Mouse (Mus musculus): ENCODE measurements at regions not wholly inside any gene's neighbourhood (a gene's known extent, or its start where the extent isn't known, plus 50 kb on each side); places are given as distances from the start of the nearest gene placed in this dataset.

DNA sequence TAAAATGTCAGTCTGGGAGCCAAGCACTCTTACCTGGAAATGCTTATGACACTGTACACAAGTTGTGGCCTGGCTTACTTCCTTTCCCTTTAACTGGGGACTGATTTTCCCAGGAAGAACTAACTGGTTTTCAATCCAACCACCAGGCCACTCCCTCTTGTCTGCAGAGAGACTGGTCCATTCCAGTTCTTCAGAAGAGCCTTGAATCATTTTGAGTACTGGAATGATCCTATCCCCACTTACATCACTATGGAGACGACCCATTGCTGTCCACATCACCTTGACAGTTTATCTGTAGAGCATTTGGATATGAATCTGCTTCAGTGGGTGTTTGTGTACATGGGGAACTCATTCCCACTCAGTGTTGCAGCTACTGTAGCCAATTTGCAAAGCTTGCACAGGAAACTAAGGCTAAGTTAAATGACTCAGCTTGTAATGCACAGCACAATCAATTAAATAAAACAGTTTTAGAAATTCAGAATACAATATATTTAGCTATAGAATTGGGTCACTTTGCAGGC lies 121.7 kb upstream of the Prep start:
- no peak for DNase-seq (ENCODE audit: low spot score)

GRCm38 (mm10) chr10:44939403-44939802 lies 127.6 kb upstream of the Prep start:
- no peak for DNase-seq (ENCODE audit: low spot score)

- DNase-seq (ENCODE audit: low spot score) = no peak
Observed at GRCm38 (mm10) chr10:44936976-44937500, 130.0 kb upstream of the Prep start.

DNA sequence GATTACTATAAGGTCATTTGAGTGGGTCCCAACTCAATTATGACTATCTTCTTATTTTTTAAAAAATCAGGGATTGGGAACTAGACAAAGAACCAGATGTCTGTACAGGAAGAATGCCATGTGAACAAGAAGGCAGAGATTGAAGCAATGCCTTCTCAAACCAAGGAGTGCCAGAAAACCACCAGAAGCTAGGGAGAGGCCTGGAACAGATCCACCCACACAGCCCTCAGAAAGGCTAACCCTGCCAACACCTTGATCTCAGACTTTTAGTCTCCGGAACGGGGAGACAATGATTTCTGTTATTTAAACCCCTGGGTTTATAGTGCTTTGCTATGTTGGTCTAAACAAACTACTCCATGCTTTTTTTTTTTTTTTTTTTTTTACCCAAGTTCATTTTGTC lies 136.2 kb upstream of the Prep start:
- no peak for DNase-seq (ENCODE audit: low spot score)

- no peak for DNase-seq (ENCODE audit: low spot score)
Observed at GRCm38 (mm10) chr10:44913751-44914388, 153.1 kb upstream of the Prep start.

GRCm38 (mm10) chr10:44904520-44904919 lies 162.5 kb upstream of the Prep start:
- no peak for DNase-seq (ENCODE audit: low spot score)

DNA sequence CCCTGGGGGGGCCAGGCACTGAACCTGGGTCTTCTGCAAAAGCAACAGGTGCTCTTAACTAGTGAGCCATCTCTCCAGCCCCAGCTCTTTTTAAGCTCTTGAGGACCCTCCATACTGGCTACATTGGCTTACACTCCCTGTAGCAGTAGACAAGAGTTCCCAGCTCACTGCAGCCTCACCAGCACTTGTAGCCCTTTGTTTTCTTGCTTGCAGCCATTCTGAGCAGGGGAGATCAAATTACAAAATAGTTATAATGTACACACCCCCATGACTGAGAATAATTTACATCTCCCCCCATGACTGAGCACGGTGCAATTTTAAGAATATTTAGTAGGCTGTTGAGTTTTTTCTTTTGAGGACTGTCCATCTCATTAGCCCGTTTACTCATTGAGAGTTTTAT lies 165.8 kb upstream of the Prep start:
- DNase-seq (ENCODE audit: low spot score) = no peak

DNA sequence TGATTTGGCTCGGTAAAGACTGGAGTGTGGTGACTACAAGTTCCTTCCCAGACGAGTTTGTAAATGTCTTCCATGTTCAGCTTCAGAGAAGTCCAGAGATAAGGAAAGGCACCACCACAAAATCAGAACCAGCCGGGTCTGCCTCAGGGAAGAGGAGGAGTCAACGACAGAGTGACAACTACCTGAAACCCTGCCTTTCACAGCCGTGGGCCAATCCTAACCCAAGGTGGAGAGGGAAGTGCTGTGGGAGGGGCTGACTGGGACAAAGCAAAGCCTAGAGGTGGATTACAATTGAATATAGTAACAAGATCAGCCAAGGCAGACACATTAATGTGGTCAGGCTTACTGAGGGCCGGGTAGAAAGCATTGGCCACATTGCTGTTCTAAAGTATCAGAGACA lies 174.9 kb upstream of the Prep start:
- no peak for DNase-seq (ENCODE audit: low spot score)

GRCm38 (mm10) chr10:44887081-44887683 lies 179.8 kb upstream of the Prep start:
- DNase-seq (ENCODE audit: low spot score) = no peak

- DNase-seq (ENCODE audit: low spot score) = no peak
Observed at GRCm38 (mm10) chr10:44881967-44882366, 185.0 kb upstream of the Prep start.

DNA sequence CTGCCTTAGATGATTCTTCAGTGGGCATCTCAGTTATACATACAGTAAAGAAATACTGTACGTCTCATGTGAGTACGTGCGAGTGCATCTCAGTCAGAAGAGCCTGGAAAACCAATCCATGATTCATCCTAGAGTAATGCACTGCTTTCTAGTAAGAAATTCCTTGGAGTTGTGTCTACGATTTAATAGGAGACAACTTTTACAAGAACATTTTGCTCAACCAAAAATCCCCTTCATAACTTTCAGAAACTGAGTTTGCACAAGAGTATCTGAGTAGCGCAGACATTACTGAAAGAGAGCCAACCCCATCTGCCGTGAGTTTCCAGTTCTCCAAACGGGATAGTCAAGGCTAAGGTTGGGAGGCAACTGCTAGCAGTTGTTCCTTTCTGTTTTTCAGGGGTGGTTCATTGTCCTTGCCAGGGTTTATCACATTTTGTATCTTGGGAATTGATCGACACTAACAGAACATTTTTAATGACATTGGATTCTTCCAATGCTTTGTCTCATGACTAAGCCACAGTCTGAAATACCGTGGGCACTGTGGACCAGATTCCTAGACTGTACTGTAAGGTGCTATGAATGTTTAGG lies 189.8 kb upstream of the Prep start:
- no peak for DNase-seq (ENCODE audit: low spot score)

DNA sequence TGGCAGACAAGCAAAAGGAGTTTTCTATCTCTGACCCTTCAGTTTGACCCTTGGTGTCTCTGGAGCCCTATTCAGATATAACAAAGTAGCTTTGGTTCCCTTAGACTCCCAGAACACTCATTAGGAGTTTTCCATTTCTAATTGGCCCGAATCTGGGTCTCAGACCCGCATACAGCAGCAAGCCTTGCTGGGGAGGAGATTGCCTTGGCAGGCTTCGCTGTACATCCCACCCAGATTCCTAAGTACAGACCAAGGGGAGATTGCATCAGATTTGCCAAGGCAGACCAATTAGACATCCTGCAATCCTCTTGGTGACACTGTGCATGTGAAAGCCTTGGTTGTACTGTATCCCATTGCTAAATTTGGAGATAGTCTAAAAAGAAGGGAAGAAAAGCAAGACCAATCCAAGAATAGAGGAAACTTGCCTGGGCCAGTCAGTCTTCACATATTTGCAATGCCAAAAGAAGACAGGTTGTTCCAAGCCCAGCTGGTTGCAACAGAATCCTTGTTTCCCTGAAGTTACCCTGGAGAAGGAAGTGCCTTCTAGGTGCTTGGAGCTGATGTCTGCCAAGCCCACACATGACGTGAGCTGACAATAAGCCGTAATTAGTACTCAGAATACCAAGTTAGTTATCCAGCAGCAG lies 193.2 kb upstream of the Prep start:
- DNase-seq (ENCODE audit: low spot score) = no peak

DNA sequence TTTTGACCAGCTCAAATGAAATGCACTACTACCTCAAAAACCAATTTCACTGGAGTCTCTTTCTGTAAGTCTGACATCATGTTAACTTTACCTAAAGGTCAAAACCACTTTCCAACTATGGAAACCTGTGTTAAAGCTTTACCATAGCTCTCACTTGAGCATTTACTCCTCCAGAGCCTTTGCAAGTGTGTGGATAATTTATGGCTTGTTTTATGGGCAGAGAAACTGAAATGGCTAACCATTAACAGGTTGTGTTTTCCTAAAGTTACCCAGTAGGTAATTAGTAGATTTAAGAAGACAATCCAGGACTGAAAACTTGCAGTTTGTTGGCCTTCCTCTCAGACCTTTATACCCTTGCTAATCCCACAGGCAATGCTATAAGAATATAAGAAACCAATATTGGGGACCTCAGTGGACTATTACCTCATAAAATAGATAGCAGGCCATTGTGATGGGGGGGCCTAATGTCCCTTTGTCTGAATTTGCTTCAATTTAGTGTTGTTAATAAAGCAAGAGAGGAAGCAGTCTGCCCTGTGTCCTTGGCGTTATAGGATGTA lies 202.7 kb upstream of the Prep start:
- DNase-seq (ENCODE audit: low spot score) = no peak

GRCm38 (mm10) chr10:44862360-44862674 lies 204.7 kb upstream of the Prep start:
- no peak for DNase-seq (ENCODE audit: low spot score)

DNA sequence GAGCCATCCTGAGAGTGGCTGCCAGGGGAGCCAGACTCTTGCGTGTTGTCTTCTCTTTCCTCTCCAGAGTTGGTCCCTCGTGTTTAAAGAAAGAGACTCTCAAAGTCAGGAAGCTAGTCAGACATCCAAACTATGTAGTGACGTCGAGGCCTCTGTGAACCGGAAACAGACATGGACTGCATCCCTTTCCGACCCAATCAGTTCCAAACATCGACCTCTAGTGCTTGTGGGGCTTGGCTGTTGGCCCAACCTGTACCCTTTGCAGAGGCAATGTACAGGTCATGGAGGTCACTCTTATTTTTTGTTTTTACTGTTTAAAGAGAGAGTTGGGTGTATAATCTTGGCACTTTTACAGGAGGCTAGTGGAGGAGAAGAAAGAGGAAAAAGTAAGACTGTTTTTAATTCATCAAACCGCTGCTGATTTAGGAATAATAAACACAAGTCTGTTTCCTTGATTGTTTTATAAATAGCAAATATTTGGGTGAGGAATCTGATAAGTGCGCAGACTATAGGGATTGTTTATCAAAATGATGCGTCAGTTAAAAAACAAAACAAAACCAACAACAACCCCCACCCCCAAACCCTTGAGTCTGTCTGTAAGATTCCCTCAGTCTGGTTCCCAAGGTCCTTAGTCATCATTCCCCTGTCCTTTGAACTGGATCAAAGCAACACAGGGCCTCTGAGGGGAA lies 205.2 kb upstream of the Prep start:
- DNase-seq (ENCODE audit: low spot score) = peak; percentile 72

- no peak for DNase-seq (ENCODE audit: low spot score)
Observed at GRCm38 (mm10) chr10:44857444-44857843, 209.6 kb upstream of the Prep start.

- no peak for DNase-seq (ENCODE audit: low spot score)
Observed at GRCm38 (mm10) chr10:44854109-44854508, 212.9 kb upstream of the Prep start.

DNA sequence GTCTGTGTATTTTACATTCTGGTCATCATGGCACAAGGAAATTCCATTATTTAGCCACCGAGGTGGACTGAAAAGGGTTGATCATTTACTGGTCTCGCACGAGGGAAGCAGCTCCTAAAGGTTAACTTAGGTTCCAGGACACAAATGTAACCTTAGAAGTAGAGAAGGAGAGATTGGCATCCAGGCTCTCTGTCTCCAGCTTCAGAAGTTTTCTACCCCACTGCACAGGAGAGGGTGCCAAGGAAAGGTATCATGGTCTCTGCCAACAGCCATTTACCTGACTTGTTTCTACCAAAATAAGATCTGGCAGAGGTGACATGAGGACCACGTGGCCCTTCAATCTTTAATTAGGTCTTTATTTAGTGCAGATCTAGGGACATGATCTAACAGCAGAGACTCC lies 218.0 kb upstream of the Prep start:
- DNase-seq (ENCODE audit: low spot score) = no peak

DNA sequence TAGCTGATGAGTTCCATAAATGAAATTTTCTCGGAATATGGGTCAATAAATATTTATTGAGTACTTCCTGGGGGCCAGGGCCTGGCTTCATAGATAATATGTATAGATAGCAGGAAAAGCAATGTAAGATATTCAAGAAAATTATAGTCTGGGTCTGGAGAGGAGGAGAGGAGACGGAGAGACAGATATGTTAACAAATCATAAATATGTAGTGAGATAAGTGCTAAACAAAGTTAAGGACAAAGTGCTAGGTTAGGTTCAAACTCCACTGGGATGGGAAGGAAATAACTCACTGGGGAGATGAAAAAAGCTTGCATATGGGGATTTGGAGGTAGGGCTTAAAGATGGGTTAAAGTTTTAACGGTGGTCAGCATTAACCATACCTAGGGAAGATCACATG lies 220.2 kb upstream of the Prep start:
- DNase-seq (ENCODE audit: low spot score) = no peak

DNA sequence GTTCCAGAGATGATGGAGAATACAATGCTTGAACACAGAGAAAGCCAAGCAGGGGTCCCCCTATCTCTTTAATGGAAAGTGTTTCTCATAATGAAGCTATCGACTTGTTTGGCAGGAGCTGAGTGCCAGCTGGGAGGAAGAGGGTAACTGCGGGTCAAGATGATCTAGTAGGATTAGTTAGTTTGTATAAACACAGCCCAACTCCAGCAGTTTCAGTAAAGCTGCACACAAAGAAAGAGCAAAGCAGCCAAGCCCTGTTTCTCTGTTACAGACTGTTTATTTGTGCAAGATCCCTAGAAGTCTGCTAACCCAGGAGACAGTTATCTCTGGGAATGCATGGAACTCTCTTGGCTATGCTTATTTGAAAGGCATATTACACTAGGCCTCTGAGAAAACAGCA lies 220.9 kb upstream of the Prep start:
- DNase-seq (ENCODE audit: low spot score) = no peak

- no peak for DNase-seq (ENCODE audit: low spot score)
Observed at GRCm38 (mm10) chr10:44840449-44840848, 226.6 kb upstream of the Prep start.

- no peak for DNase-seq (ENCODE audit: low spot score)
Observed at GRCm38 (mm10) chr10:44832455-44832854, 234.5 kb upstream of the Prep start.
